Mouse (Mus musculus): ENCODE measurements at regions not wholly inside any gene's neighbourhood (a gene's known extent, or its start where the extent isn't known, plus 50 kb on each side); places are given as distances from the start of the nearest gene placed in this dataset.

GRCm38 (mm10) chr11:63583321-63583720 is 338.8 kb downstream of the Hs3st3b1 start:
- no peak for TF ChIP-seq CTCF (IDR thresholded peaks at IDR 0.05; ENCODE audit: extremely low read depth, insufficient read length, insufficient replicate concordance, low read depth, low read length)
- TF ChIP-seq POLR2A (IDR thresholded peaks at IDR 0.05; ENCODE audit: low read depth, low read length) = no peak

Measured in small intestine, adult 2 months (tissue).